Mouse (Mus musculus) myocyte (in vitro differentiated cells): ENCODE results near the gene Gm45233.

ENCODE experiments used
- CEBPB ChIP-seq: IDR thresholded peaks from 2 replicates; pipeline ENCODE4 v1.6.1; 2011; ENCODE audit warnings: mild to moderate bottlenecking, moderate library complexity; ENCODE audit not compliant: poor library complexity, insufficient read depth, severe bottlenecking
- E2F4 ChIP-seq: IDR thresholded peaks from one replicate; pipeline ENCODE4 v1.6.1; 2011; ENCODE audit warnings: mild to moderate bottlenecking, control low read depth, moderate library complexity; ENCODE audit not compliant: insufficient read depth
- MAX ChIP-seq: IDR thresholded peaks from one replicate; pipeline ENCODE4 v1.6.1; 2011; ENCODE audit warnings: low read depth, mild to moderate bottlenecking, control low read depth
- MYOD1 ChIP-seq, 3 experiments: IDR thresholded peaks; one replicate each; pipeline ENCODE4 v1.6.1; 2011; ENCODE audit warnings: control low read depth in 2 of 3, low read depth in 2 of 3, mild to moderate bottlenecking in 2 of 3, moderate library complexity in 1 of 3; ENCODE audit not compliant: insufficient read length in 2 of 3, control insufficient read depth in 1 of 3
- MYOG ChIP-seq, 3 experiments: IDR thresholded peaks; one replicate each; pipeline ENCODE4 v1.6.1; 2011; ENCODE audit warnings: control low read depth in 2 of 3, low read depth in 2 of 3, mild to moderate bottlenecking in 2 of 3; ENCODE audit not compliant: insufficient read length in 2 of 3, control insufficient read depth in 1 of 3, insufficient read depth in 1 of 3
- POLR2A ChIP-seq: IDR thresholded peaks from one replicate; pipeline ENCODE4 v1.6.1; 2011; ENCODE audit warnings: low read depth, mild to moderate bottlenecking, control low read depth, moderate library complexity; ENCODE audit not compliant: insufficient read length
- POLR2AphosphoS2 ChIP-seq: IDR thresholded peaks from one replicate; pipeline ENCODE4 v1.6.1; 2011; ENCODE audit warnings: low read depth, control low read depth; ENCODE audit not compliant: insufficient read length
- REST ChIP-seq: IDR thresholded peaks from one replicate; pipeline ENCODE4 v1.6.1; 2011; ENCODE audit warnings: mild to moderate bottlenecking, control low read depth, moderate library complexity; ENCODE audit not compliant: insufficient read depth, insufficient read length
- SRF ChIP-seq: IDR thresholded peaks from one replicate; pipeline ENCODE4 v1.6.1; 2011; ENCODE audit warnings: low read depth; ENCODE audit not compliant: control insufficient read depth, insufficient read length
- TCF12 ChIP-seq: IDR thresholded peaks from one replicate; pipeline ENCODE4 v1.6.1; 2011; ENCODE audit warnings: mild to moderate bottlenecking, control low read depth; ENCODE audit not compliant: poor library complexity, insufficient read depth, severe bottlenecking
- USF1 ChIP-seq: IDR thresholded peaks from one replicate; pipeline ENCODE4 v1.6.1; 2011; ENCODE audit warnings: low read depth, mild to moderate bottlenecking, control low read depth, moderate library complexity

DNA sequence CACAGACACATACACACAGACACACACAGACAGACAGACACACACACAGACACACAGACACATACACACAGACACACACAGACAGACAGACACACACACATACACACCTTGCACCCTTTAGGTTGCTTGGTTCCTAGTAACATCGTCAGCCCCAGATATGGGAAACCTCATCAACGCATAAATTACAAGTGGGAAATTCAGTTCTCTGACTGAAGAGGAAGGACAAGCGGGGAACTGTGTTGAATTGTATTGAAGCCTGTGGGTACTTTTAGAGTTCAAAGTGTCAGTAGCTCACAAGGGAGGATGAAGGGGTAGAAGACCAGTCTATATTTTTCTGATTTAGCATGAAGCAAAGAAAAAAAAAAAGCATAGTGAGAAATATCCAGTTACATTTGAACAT lies 36.4 kb upstream of the Gm45233 start:
- TF ChIP-seq E2F4 (no peak), MAX (no peak), POLR2A (no peak), TCF12 (no peak), POLR2AphosphoS2 (no peak), USF1 (no peak), MYOG (IDR thresholded peaks at IDR 0.05; ENCODE audit: control insufficient read depth in 1 of 3, insufficient read depth in 1 of 3, insufficient read length in 2 of 3, low read depth in 2 of 3) (no peak), REST (no peak), CEBPB (no peak), MYOD1 (IDR thresholded peaks at IDR 0.05; ENCODE audit: control insufficient read depth in 1 of 3, insufficient read length in 2 of 3, low read depth in 2 of 3) (no peak), SRF (no peak)
